Mouse (Mus musculus) CD4-positive, CD25-positive, alpha-beta regulatory T cell, adult 9 weeks (primary cell): ENCODE measurements around the gene Tmod1. TPM values are rescaled to one million over a fixed set of nuclear protein-coding genes. Genes with fewer than 3 reads are reported as not detected.

ENCODE experiments used
- polyA plus RNA-seq: library from polyadenylated mRNA; unstranded; fragments of 100-300 nt; shearing (Covaris generic); gene quantifications from one replicate; pipeline ENCODE4 v1.2.1, GENCODE M21; 2017

Gene Tmod1
- polyA plus RNA-seq: 2.0 TPM

DNA sequence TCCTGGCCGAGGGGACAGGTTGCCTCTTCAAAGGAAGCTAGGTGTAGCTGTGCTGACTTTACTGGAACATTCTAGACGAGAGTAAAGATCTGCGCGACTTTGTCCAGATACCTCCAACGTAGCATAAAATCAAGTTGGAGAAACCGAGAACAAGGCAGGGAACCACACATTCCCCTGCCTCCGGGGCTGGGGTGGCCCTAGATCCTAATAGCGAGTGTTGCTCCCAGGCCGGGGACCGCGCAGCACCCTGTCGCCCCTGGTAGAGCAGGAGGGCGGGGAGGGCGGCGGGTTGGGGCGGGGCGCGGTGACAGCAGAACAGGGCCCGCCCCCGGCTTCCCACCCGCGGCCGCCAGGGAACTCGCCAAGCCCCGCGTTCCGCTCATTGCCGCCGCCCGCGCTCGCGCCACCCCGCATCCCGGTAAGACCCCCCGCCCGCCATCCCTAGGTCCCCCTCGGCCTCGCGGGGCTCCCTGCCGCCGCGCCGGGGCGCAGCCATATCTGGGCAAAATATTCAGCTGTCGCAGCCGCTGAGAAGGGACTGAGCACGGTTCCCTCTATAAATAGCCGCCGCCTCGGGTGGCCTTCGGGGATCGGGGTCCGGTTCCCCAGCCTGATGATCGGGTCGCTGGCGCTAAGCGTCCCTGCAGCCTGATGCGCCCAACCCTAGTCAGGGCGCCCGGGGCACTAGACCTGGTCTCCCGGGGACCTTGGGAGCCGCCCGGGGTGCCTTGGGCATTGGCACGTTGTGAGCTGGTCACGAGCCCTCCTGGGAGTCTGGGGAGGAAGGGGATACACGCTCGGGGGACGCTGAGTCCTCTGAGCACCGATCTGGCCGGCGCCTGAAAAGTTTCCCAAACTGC lies at the start of gene Tmod1:
Tmod1 (plus strand) TSS at position 44 of the 860 bp plus-strand sequence.

DNA sequence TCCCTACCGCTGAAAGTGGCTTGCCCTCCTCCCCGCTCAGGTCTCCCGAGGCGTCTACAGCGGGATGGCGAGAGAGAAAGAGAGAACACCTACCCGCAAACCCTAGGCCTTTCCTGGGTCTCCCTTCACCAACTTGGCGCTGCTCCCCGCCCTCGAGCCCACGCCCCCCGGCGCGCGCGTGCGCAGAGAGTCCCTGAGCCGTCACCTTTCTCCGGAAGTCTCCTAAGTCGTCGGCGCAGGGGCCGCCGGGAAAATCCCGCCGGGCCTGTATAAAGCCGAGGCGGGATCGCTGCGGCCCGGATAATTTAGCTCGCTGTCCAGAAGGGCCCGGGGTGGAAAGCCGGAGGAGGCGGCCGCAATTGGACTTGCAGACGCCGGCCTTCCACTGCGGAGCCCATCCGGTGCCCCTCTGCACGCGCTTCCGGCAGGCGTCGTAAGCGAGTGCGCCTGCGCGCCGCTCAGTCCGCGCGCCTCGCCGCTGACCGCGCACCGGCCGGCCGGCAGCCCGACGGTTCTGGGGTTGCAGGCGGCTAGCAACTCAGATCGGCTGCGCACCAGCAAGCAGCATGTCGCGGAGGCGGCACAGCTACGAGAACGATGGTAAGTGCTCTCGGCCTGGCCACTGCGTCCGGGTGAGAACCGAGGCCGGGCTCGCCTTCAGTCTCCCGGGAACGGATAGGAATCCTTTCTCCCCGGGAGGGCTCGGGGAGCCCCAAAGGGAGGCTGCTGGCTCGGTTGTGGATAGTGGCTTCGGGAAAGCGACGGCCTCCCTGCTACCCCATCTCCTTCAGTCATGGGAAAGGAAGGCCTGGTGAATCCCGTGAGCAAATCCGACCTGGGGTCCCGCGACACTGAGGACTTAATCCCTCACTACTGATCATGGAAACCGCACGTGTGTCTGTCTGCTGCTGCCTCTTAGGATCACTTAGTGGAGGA lies 99.8 kb downstream of the Tmod1 start, which contains the start of the genes Ncbp1 and Tstd2:
Ncbp1 (plus strand) TSS at position 327 of the 936 bp plus-strand sequence.
Tstd2 (minus strand) TSS at position 408 of the 936 bp plus-strand sequence.

Other genes starting within 250 kb of the Tmod1 start
- gene Aldh1b1, start 239.9 kb upstream of the Tmod1 start, polyA plus RNA-seq: 8.2 TPM
- gene Igfbpl1, start 212.0 kb upstream of the Tmod1 start, polyA plus RNA-seq: not detected
- 0.15 TPM for gene Stra6l, start 190.3 kb upstream of the Tmod1 start, polyA plus RNA-seq
- 0.07 TPM for gene Ccdc180, start 148.6 kb upstream of the Tmod1 start, polyA plus RNA-seq
- 10.3 TPM for gene Tdrd7, start 73.6 kb upstream of the Tmod1 start, polyA plus RNA-seq
- 39.2 TPM for gene Ncbp1, start 99.7 kb downstream of the Tmod1 start, polyA plus RNA-seq
- 48.1 TPM for gene Tstd2, start 99.8 kb downstream of the Tmod1 start, polyA plus RNA-seq
- 7.0 TPM for gene Xpa, start 157.4 kb downstream of the Tmod1 start, polyA plus RNA-seq